ENCODE assay signal across 10 mouse cellular contexts in genomic region chr11:45799732-45800386, GRCm38 (mm10). TPM values are rescaled to one million over a fixed set of nuclear protein-coding genes. Genes with fewer than 3 reads are reported as not detected.
DNase-seq lines count a peak whose midpoint lies in the region; ATAC-seq lines count a peak whose summit lies in the region.
"Had no signal": no experiment of that assay in that cellular context is flagged by ENCODE, and none has a peak within 500 bp of the region (broad histone marks: within the 10 kb centered on the region; RNA-seq: fewer than 3 reads in every experiment).

No protein-coding gene starts in this region.

- H3K27ac ChIP-seq in heart, embryonic 16.5 days (ENCODE audit: low read length): no peak overlapping the region
- no peak overlapping the region for H3K27ac ChIP-seq in embryonic facial prominence, embryonic 12.5 days
- no peak overlapping the region for H3K27ac ChIP-seq in limb, embryonic 15.5 days
- no peak overlapping the region for H3K27ac ChIP-seq in hindbrain, embryonic 13.5 days

- 38% methylated on average over 9 of the region's 9 CpGs for WGBS in heart, embryonic 16.5 days
- 32% methylated on average over 9 of the region's 9 CpGs for WGBS in embryonic facial prominence, embryonic 12.5 days
- WGBS in limb, embryonic 15.5 days: 18% methylated on average over 9 of the region's 9 CpGs
- WGBS in hindbrain, embryonic 13.5 days: 47% methylated on average over 9 of the region's 9 CpGs

- no peaks in the 10 kb centered on the region for H3K9me3 ChIP-seq in heart, embryonic 16.5 days (replicated peaks; ENCODE audit: control insufficient read depth, low read length)
- H3K9me3 ChIP-seq in embryonic facial prominence, embryonic 12.5 days: no peaks in the 10 kb centered on the region
- H3K9me3 ChIP-seq in limb, embryonic 15.5 days: no peaks in the 10 kb centered on the region
- no peaks in the 10 kb centered on the region for H3K9me3 ChIP-seq in hindbrain, embryonic 13.5 days

- ATAC-seq in heart, embryonic 16.5 days (replicated peaks; ENCODE audit: extremely low read depth, insufficient read depth, low FRiP score): no peak
- peak; percentile 22; the same call in 1 of the 2 replicates for ATAC-seq in embryonic facial prominence, embryonic 12.5 days (ENCODE audit: insufficient number of reproducible peaks, insufficient read depth, low FRiP score, low TSS enrichment)
- no peak for ATAC-seq in limb, embryonic 15.5 days (ENCODE audit: insufficient number of reproducible peaks, low FRiP score, low TSS enrichment, low read depth)
- no peak for ATAC-seq in hindbrain, embryonic 13.5 days (ENCODE audit: low FRiP score)

- H3K36me3 ChIP-seq in heart, embryonic 16.5 days (ENCODE audit: control insufficient read depth, insufficient read depth): no peaks in the 10 kb centered on the region
- H3K36me3 ChIP-seq in embryonic facial prominence, embryonic 12.5 days: no peaks in the 10 kb centered on the region
- H3K36me3 ChIP-seq in limb, embryonic 15.5 days: no peaks in the 10 kb centered on the region
- H3K36me3 ChIP-seq in hindbrain, embryonic 13.5 days: no peaks in the 10 kb centered on the region

- H3K4me2 ChIP-seq in heart, embryonic 16.5 days (ENCODE audit: low read depth, low read length): peak overlapping the region; percentile 19; the same call in 1 of the 2 replicates
- 0 out of 2 replicates have a peak overlapping the region, but pooled peaks have one; percentile 15 for H3K4me2 ChIP-seq in embryonic facial prominence, embryonic 12.5 days (replicated peaks)
- H3K4me2 ChIP-seq in limb, embryonic 15.5 days: peak overlapping the region; percentile 24; the same call in 1 of the 2 replicates
- H3K4me2 ChIP-seq in hindbrain, embryonic 13.5 days: no peak overlapping the region

- no peak overlapping the region for H3K4me3 ChIP-seq in heart, embryonic 16.5 days (ENCODE audit: low read length)
- no peak overlapping the region for H3K4me3 ChIP-seq in embryonic facial prominence, embryonic 12.5 days
- no peak overlapping the region for H3K4me3 ChIP-seq in limb, embryonic 15.5 days
- no peak overlapping the region for H3K4me3 ChIP-seq in hindbrain, embryonic 13.5 days

- intact Hi-C loops in heart, postnatal 14 days (cut with DNase I): loop anchor here (10.0 kb wide), 1 partner anchor 1215 kb away; no protein-coding TSS in a partner anchor

- DNase-seq in heart, postnatal 14 days: no peak
- peak; percentile 31 to 36 for DNase-seq in lung, postnatal 4 days
- no peak for DNase-seq in ovary, postnatal 10 days (ENCODE audit: low spot score)
- DNase-seq in layer of hippocampus, postnatal 36 days: no peak
- DNase-seq: adrenal gland, postnatal 36 days; cerebellum, postnatal 10 days had no signal

- H3K27me3 ChIP-seq in heart, embryonic 16.5 days (ENCODE audit: control insufficient read depth, insufficient read depth, low read length): no peaks in the 10 kb centered on the region
- no peaks in the 10 kb centered on the region for H3K27me3 ChIP-seq in embryonic facial prominence, embryonic 12.5 days
- H3K27me3 ChIP-seq in limb, embryonic 15.5 days: no peaks in the 10 kb centered on the region
- H3K27me3 ChIP-seq in hindbrain, embryonic 13.5 days: no peaks in the 10 kb centered on the region

- H3K4me1 ChIP-seq in heart, embryonic 16.5 days (ENCODE audit: control insufficient read depth, insufficient read depth, low read length): peaks cover 2% of the 10 kb centered on the region; the same call in 1 of the 2 replicates
- peaks cover 9% of the 10 kb centered on the region for H3K4me1 ChIP-seq in embryonic facial prominence, embryonic 12.5 days
- peaks cover 20% of the 10 kb centered on the region for H3K4me1 ChIP-seq in limb, embryonic 15.5 days
- H3K4me1 ChIP-seq in hindbrain, embryonic 13.5 days (replicated peaks): peaks cover 7% of the 10 kb centered on the region; the same call in 1 of the 2 replicates

- no peak overlapping the region for H3K9ac ChIP-seq in heart, embryonic 16.5 days (ENCODE audit: low read length)
- H3K9ac ChIP-seq in embryonic facial prominence, embryonic 12.5 days: no peak overlapping the region
- H3K9ac ChIP-seq in limb, embryonic 15.5 days: no peak overlapping the region
- H3K9ac ChIP-seq in hindbrain, embryonic 13.5 days: no peak overlapping the region

RNA-seq across cellular contexts. Expression of gene Clint1, which starts 52.0 kb away (rescaled TPM):
- 47.8 and 56.4 TPM in 2 replicates for polyA plus RNA-seq in heart, embryonic 16.5 days (2015; fragmentation: Nextera tagmentation; extraction: Ambion mirVana)
- total RNA-seq in heart, postnatal 14 days (2021): 10 to 100 TPM; 37.4 to 38.2 TPM
- polyA plus RNA-seq in embryonic facial prominence, embryonic 12.5 days (2016; fragmentation: Nextera tagmentation; extraction: Ambion mirVana): 99.5 and 100 TPM in 2 replicates
- 72.7 and 84.5 TPM in 2 replicates for polyA plus RNA-seq in limb, embryonic 15.5 days (2015; fragmentation: Nextera tagmentation; extraction: Ambion mirVana)
- total RNA-seq in layer of hippocampus, postnatal 36 days (2021): 10 to 100 TPM; 50.7 to 61.0 TPM
- 48.1 and 48.9 TPM in 2 replicates for polyA plus RNA-seq in hindbrain, embryonic 13.5 days (2015; fragmentation: Nextera tagmentation; extraction: Ambion mirVana)

Comparison
In these comparisons a context has a peak if more than half of its experiments do, and no peak if none do; other contexts are left out.
1. DNase-seq: peak in lung, postnatal 4 days (2 of 2); none in heart, postnatal 14 days (0 of 2), ovary, postnatal 10 days (single experiment) and layer of hippocampus, postnatal 36 days (0 of 2).